In the genomic region with DNA sequence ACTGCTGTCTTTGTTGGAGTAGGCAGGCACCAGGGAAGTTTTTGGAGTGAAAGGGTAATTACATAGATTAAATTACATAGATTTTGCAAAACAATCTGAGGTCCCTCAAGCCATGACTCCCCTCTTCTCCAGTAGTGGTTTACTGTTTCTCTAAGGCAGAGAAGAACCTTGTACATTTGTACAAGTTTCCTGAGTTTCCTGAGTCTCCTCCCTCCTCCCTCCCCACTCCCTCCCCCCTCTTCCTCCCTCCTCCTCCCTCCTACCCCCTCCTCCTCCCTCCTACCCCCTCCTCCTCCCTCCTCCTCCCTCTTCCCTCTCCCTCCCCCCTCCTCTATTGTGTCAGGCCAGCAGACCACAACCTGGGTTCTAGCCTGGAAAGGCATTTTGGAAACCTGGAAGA, we compare ENCODE assay signal across 22 mouse cellular contexts. TPM values are rescaled to one million over a fixed set of nuclear protein-coding genes. Genes with fewer than 3 reads are reported as not detected.
A peak's percentile ranks its signal among the peaks of the same experiment; 100 is the strongest.
DNase-seq lines count a peak whose midpoint lies in the region; ATAC-seq and TF ChIP-seq lines count a peak whose summit lies in the region.
"Had no signal": no experiment of that assay in that cellular context is flagged by ENCODE, and none has a peak within 500 bp of the region (broad histone marks: within the 10 kb centered on the region; RNA-seq: fewer than 3 reads in every experiment).

No protein-coding gene starts in this region.

- no peak overlapping the region for H3K4me3 ChIP-seq in forebrain, embryonic 10.5 days
- H3K4me3 ChIP-seq in forebrain, embryonic 14.5 days (ENCODE audit: low read depth, low read length) = no peak overlapping the region
- no peak overlapping the region for H3K4me3 ChIP-seq in lung, postnatal 0 days (ENCODE audit: low read depth, low read length)
- H3K4me3 ChIP-seq in embryonic facial prominence, embryonic 10.5 days = no peak overlapping the region
- no peak overlapping the region for H3K4me3 ChIP-seq in forebrain, postnatal 0 days (ENCODE audit: low read depth, low read length)
- H3K4me3 ChIP-seq: embryonic facial prominence, embryonic 15.5 days; erythroblast, embryonic 14.5 days; heart, adult 2 months; heart, embryonic 13.5 days; hindbrain, embryonic 12.5 days had no signal

- DNase-seq in forebrain, embryonic 10.5 days (ENCODE audit: extremely low spot score, low spot score) = no peak
- no peak for DNase-seq in forebrain, embryonic 14.5 days (ENCODE audit: low spot score)
- peak; percentile 85 for DNase-seq in lung, postnatal 0 days (ENCODE audit: low spot score)
- no peak for DNase-seq in lung, postnatal 25 days (ENCODE audit: low spot score)
- DNase-seq in embryonic facial prominence, embryonic 10.5 days (ENCODE audit: low spot score) = peak; percentile 23
- no peak for DNase-seq in forebrain, postnatal 0 days
- DNase-seq in layer of hippocampus, postnatal 10 days (ENCODE audit: low spot score in 2 of 2) = no peak
- DNase-seq: adrenal gland, adult 8-10 months; adrenal gland, postnatal 36 days; cerebellum, adult 8-10 months; cerebellum, postnatal 25 days; gastrocnemius, postnatal 14 days; heart, adult 2 months; heart, postnatal 10 days; heart, postnatal 4 days had no signal

- 0 out of 2 replicates have a peak overlapping the region, but pooled peaks have one; percentile 5 for H3K27ac ChIP-seq in forebrain, embryonic 10.5 days
- no peak overlapping the region for H3K27ac ChIP-seq in forebrain, embryonic 14.5 days (ENCODE audit: low read depth, low read length)
- no peak overlapping the region for H3K27ac ChIP-seq in lung, postnatal 0 days (ENCODE audit: low read length)
- 0 out of 2 replicates have a peak overlapping the region, but pooled peaks have one; percentile 30 for H3K27ac ChIP-seq in embryonic facial prominence, embryonic 10.5 days (replicated peaks)
- no peak overlapping the region for H3K27ac ChIP-seq in forebrain, postnatal 0 days (ENCODE audit: low read depth, low read length)
- H3K27ac ChIP-seq: embryonic facial prominence, embryonic 15.5 days; heart, adult 2 months; heart, embryonic 13.5 days; hindbrain, embryonic 12.5 days had no signal

- no peak for ATAC-seq in forebrain, embryonic 14.5 days
- no peak for ATAC-seq in lung, postnatal 0 days
- ATAC-seq in forebrain, postnatal 0 days = no peak
- ATAC-seq: forebrain, embryonic 16.5 days; hindbrain, embryonic 16.5 days; inflammation-experienced regulatory T-cells, adult 6 months had no signal

- H3K4me2 ChIP-seq in forebrain, embryonic 14.5 days (ENCODE audit: low read length) = no peak overlapping the region
- H3K4me2 ChIP-seq in lung, postnatal 0 days (replicated peaks; ENCODE audit: low read depth, low read length) = no peak overlapping the region
- no peak overlapping the region for H3K4me2 ChIP-seq in forebrain, postnatal 0 days (ENCODE audit: low read depth)
- H3K4me2 ChIP-seq: embryonic facial prominence, embryonic 15.5 days; heart, embryonic 13.5 days; hindbrain, embryonic 12.5 days had no signal

- no peak for TF ChIP-seq CTCF in lung, postnatal 0 days (IDR thresholded peaks at IDR 0.05)
- no peak for TF ChIP-seq CTCF in forebrain, postnatal 0 days (IDR thresholded peaks at IDR 0.05; ENCODE audit: low read depth)

- no peaks in the 10 kb centered on the region for H3K9me3 ChIP-seq in forebrain, embryonic 10.5 days
- no peaks in the 10 kb centered on the region for H3K9me3 ChIP-seq in forebrain, embryonic 14.5 days (replicated peaks; ENCODE audit: control insufficient read depth, low read length)
- H3K9me3 ChIP-seq in lung, postnatal 0 days (ENCODE audit: low read length) = no peaks in the 10 kb centered on the region
- no peaks in the 10 kb centered on the region for H3K9me3 ChIP-seq in embryonic facial prominence, embryonic 10.5 days
- no peaks in the 10 kb centered on the region for H3K9me3 ChIP-seq in forebrain, postnatal 0 days (ENCODE audit: low read length)
- H3K9me3 ChIP-seq: embryonic facial prominence, embryonic 15.5 days; heart, embryonic 13.5 days; hindbrain, embryonic 12.5 days had no signal

- TF ChIP-seq EP300 in lung, postnatal 0 days (IDR thresholded peaks at IDR 0.05) = no peak

- no peak overlapping the region for H3K9ac ChIP-seq in forebrain, embryonic 14.5 days (ENCODE audit: low read length)
- no peak overlapping the region for H3K9ac ChIP-seq in lung, postnatal 0 days (replicated peaks; ENCODE audit: low read depth)
- no peak overlapping the region for H3K9ac ChIP-seq in forebrain, postnatal 0 days
- H3K9ac ChIP-seq: embryonic facial prominence, embryonic 15.5 days; heart, embryonic 13.5 days; hindbrain, embryonic 12.5 days had no signal

- peaks cover 14% of the 10 kb centered on the region for H3K4me1 ChIP-seq in forebrain, embryonic 10.5 days
- peaks cover 4% of the 10 kb centered on the region; the same call in 1 of the 2 replicates for H3K4me1 ChIP-seq in forebrain, embryonic 14.5 days (ENCODE audit: control insufficient read depth, insufficient read depth, low read length)
- no peaks in the 10 kb centered on the region for H3K4me1 ChIP-seq in lung, postnatal 0 days (ENCODE audit: insufficient read depth, low read depth, low read length)
- peaks cover 15% of the 10 kb centered on the region for H3K4me1 ChIP-seq in embryonic facial prominence, embryonic 10.5 days
- H3K4me1 ChIP-seq in forebrain, postnatal 0 days (ENCODE audit: insufficient read depth) = peaks cover 3% of the 10 kb centered on the region; the same call in 1 of the 2 replicates
- H3K4me1 ChIP-seq: embryonic facial prominence, embryonic 15.5 days had no signal

- no peaks in the 10 kb centered on the region for H3K27me3 ChIP-seq in forebrain, embryonic 10.5 days (ENCODE audit: poor library complexity, severe bottlenecking)
- no peaks in the 10 kb centered on the region for H3K27me3 ChIP-seq in forebrain, embryonic 14.5 days (replicated peaks; ENCODE audit: control insufficient read depth, insufficient read depth, low read length)
- H3K27me3 ChIP-seq in lung, postnatal 0 days (replicated peaks; ENCODE audit: insufficient read depth, low read length) = no peaks in the 10 kb centered on the region
- H3K27me3 ChIP-seq in embryonic facial prominence, embryonic 10.5 days (replicated peaks; ENCODE audit: low read depth, poor library complexity, severe bottlenecking) = no peaks in the 10 kb centered on the region
- no peaks in the 10 kb centered on the region for H3K27me3 ChIP-seq in forebrain, postnatal 0 days (ENCODE audit: insufficient read depth, low read length)
- H3K27me3 ChIP-seq: embryonic facial prominence, embryonic 15.5 days; heart, embryonic 13.5 days; hindbrain, embryonic 12.5 days had no signal

- H3K36me3 ChIP-seq in forebrain, embryonic 10.5 days (replicated peaks) = no peaks in the 10 kb centered on the region
- H3K36me3 ChIP-seq in forebrain, embryonic 14.5 days (ENCODE audit: control insufficient read depth, insufficient read depth, low read length) = no peaks in the 10 kb centered on the region
- no peaks in the 10 kb centered on the region for H3K36me3 ChIP-seq in lung, postnatal 0 days (ENCODE audit: insufficient read depth, low read length)
- H3K36me3 ChIP-seq in embryonic facial prominence, embryonic 10.5 days (replicated peaks) = no peaks in the 10 kb centered on the region
- H3K36me3 ChIP-seq in forebrain, postnatal 0 days (ENCODE audit: insufficient read depth) = no peaks in the 10 kb centered on the region
- H3K36me3 ChIP-seq: embryonic facial prominence, embryonic 15.5 days; heart, embryonic 13.5 days; hindbrain, embryonic 12.5 days had no signal

RNA-seq across cellular contexts. Expression of gene Eed, which starts 3.6 kb away (rescaled TPM):
- polyA plus RNA-seq in forebrain, embryonic 10.5 days (2016; fragmentation: Nextera tagmentation; extraction: Ambion mirVana) = 95.3 and 102 TPM in 2 replicates
- 41.2 and 43.5 TPM in 2 replicates for polyA plus RNA-seq in forebrain, embryonic 14.5 days (2014; fragmentation: Nextera tagmentation; extraction: Ambion mirVana)
- polyA plus RNA-seq in lung, postnatal 0 days (2015; fragmentation: Nextera tagmentation; extraction: Ambion mirVana) = 35.6 and 36.1 TPM in 2 replicates
- 89.6 and 89.7 TPM in 2 replicates for polyA plus RNA-seq in embryonic facial prominence, embryonic 10.5 days (2016; fragmentation: Nextera tagmentation; extraction: Ambion mirVana)
- total RNA-seq in forebrain, postnatal 0 days (2014; rRNA removed) = 22.2 and 28.5 TPM in 2 replicates
- 18.1 and 20.7 TPM in 2 replicates for polyA plus RNA-seq in forebrain, postnatal 0 days (2015; fragmentation: Nextera tagmentation; extraction: Ambion mirVana)
- total RNA-seq in layer of hippocampus, postnatal 10 days (2021) = 10 to 100 TPM; 27.9 to 34.0 TPM

RNA-seq across cellular contexts. Expression of gene Hikeshi, which starts 43.4 kb away (rescaled TPM):
- 151 and 170 TPM in 2 replicates for polyA plus RNA-seq in forebrain, embryonic 10.5 days (2016; fragmentation: Nextera tagmentation; extraction: Ambion mirVana)
- polyA plus RNA-seq in forebrain, embryonic 14.5 days (2014; fragmentation: Nextera tagmentation; extraction: Ambion mirVana) = 171 and 174 TPM in 2 replicates
- 70.6 and 78.0 TPM in 2 replicates for polyA plus RNA-seq in lung, postnatal 0 days (2015; fragmentation: Nextera tagmentation; extraction: Ambion mirVana)
- polyA plus RNA-seq in embryonic facial prominence, embryonic 10.5 days (2016; fragmentation: Nextera tagmentation; extraction: Ambion mirVana) = 149 and 159 TPM in 2 replicates
- total RNA-seq in forebrain, postnatal 0 days (2014; rRNA removed) = 80.0 and 89.2 TPM in 2 replicates
- polyA plus RNA-seq in forebrain, postnatal 0 days (2015; fragmentation: Nextera tagmentation; extraction: Ambion mirVana) = 163 and 173 TPM in 2 replicates
- total RNA-seq in layer of hippocampus, postnatal 10 days (2021) = 10 to 100 TPM; 85.4 to 89.8 TPM

Comparison
In these comparisons a context has a peak if more than half of its experiments do, and no peak if none do; other contexts are left out.
1. DNase-seq: peak in lung, postnatal 0 days (single experiment) and embryonic facial prominence, embryonic 10.5 days (single experiment); none in forebrain, embryonic 10.5 days (single experiment), forebrain, embryonic 14.5 days (single experiment), lung, postnatal 25 days (single experiment), forebrain, postnatal 0 days (single experiment) and layer of hippocampus, postnatal 10 days (0 of 2).
2. H3K27ac ChIP-seq: peak in forebrain, embryonic 10.5 days (single experiment) and embryonic facial prominence, embryonic 10.5 days (single experiment); none in forebrain, embryonic 14.5 days (single experiment), lung, postnatal 0 days (single experiment) and forebrain, postnatal 0 days (single experiment).